Mouse (Mus musculus): ENCODE measurements around the gene 1810062G17Rik.

1810062G17Rik gene

GRCm38 (mm10) chr3:36475532-36476087 lies at the start of gene 1810062G17Rik, which contains the start of gene Anxa5:
Gene 1810062G17Rik (plus strand): TSS chr3:36475937.
Gene Anxa5 (minus strand): TSS chr3:36475894.
- DNase-seq (ENCODE audit: extremely low spot score, low spot score) = peak; percentile 92

GRCm38 (mm10) chr3:36427386-36427785 lies 48.4 kb upstream of the 1810062G17Rik start:
- no peak for DNase-seq (ENCODE audit: extremely low spot score, low spot score)

GRCm38 (mm10) chr3:36430360-36430759 lies 45.4 kb upstream of the 1810062G17Rik start:
- DNase-seq (ENCODE audit: extremely low spot score, low spot score) = no peak

- DNase-seq (ENCODE audit: extremely low spot score, low spot score) = no peak
Observed at GRCm38 (mm10) chr3:36440280-36440679, 35.5 kb upstream of the 1810062G17Rik start.

- DNase-seq (ENCODE audit: extremely low spot score, low spot score) = peak; percentile 57
Observed at GRCm38 (mm10) chr3:36442426-36442825, 33.3 kb upstream of the 1810062G17Rik start.

- no peak for DNase-seq (ENCODE audit: extremely low spot score, low spot score)
Observed at GRCm38 (mm10) chr3:36446041-36446440, 29.7 kb upstream of the 1810062G17Rik start.

GRCm38 (mm10) chr3:36446506-36446905 lies 29.2 kb upstream of the 1810062G17Rik start:
- no peak for DNase-seq (ENCODE audit: extremely low spot score, low spot score)

- DNase-seq (ENCODE audit: extremely low spot score, low spot score) = no peak
Observed at GRCm38 (mm10) chr3:36446918-36447317, 28.8 kb upstream of the 1810062G17Rik start.

GRCm38 (mm10) chr3:36449292-36450165 lies 26.2 kb upstream of the 1810062G17Rik start:
- DNase-seq (ENCODE audit: extremely low spot score, low spot score) = peak; percentile 26

GRCm38 (mm10) chr3:36452502-36452901 lies 23.2 kb upstream of the 1810062G17Rik start:
- no peak for DNase-seq (ENCODE audit: extremely low spot score, low spot score)

- DNase-seq (ENCODE audit: extremely low spot score, low spot score) = no peak
Observed at GRCm38 (mm10) chr3:36455124-36455523, 20.6 kb upstream of the 1810062G17Rik start.

- no peak for DNase-seq (ENCODE audit: extremely low spot score, low spot score)
Observed at GRCm38 (mm10) chr3:36455566-36455965, 20.2 kb upstream of the 1810062G17Rik start.

GRCm38 (mm10) chr3:36460717-36461116 lies 15.0 kb upstream of the 1810062G17Rik start:
- DNase-seq (ENCODE audit: extremely low spot score, low spot score) = no peak

- no peak for DNase-seq (ENCODE audit: extremely low spot score, low spot score)
Observed at GRCm38 (mm10) chr3:36461819-36462218, 13.9 kb upstream of the 1810062G17Rik start.

- no peak for DNase-seq (ENCODE audit: extremely low spot score, low spot score)
Observed at GRCm38 (mm10) chr3:36462348-36462747, 13.4 kb upstream of the 1810062G17Rik start.

GRCm38 (mm10) chr3:36465538-36465937 lies 10.2 kb upstream of the 1810062G17Rik start:
- no peak for DNase-seq (ENCODE audit: extremely low spot score, low spot score)

GRCm38 (mm10) chr3:36467632-36468031 lies 8.1 kb upstream of the 1810062G17Rik start:
- no peak for DNase-seq (ENCODE audit: extremely low spot score, low spot score)

GRCm38 (mm10) chr3:36468871-36469270 lies 6.9 kb upstream of the 1810062G17Rik start:
- DNase-seq (ENCODE audit: extremely low spot score, low spot score) = no peak

- DNase-seq (ENCODE audit: extremely low spot score, low spot score) = no peak
Observed at GRCm38 (mm10) chr3:36471856-36472255, 3.9 kb upstream of the 1810062G17Rik start.

- no peak for DNase-seq (ENCODE audit: extremely low spot score, low spot score)
Observed at GRCm38 (mm10) chr3:36473222-36473621, 2.5 kb upstream of the 1810062G17Rik start.

GRCm38 (mm10) chr3:36474421-36474820 lies 1.3 kb upstream of the 1810062G17Rik start:
- DNase-seq (ENCODE audit: extremely low spot score, low spot score) = no peak

- peak; percentile 29 for DNase-seq (ENCODE audit: extremely low spot score, low spot score)
Observed at GRCm38 (mm10) chr3:36474938-36475483, 726 bp upstream of the 1810062G17Rik start.

Data from neural tube, embryonic 10.5 days (tissue).